Mouse (Mus musculus): ENCODE measurements around the gene Snai1.

Snai1 gene

GRCm38 (mm10) chr2:167539536-167540476, 1.8 kb downstream of the Snai1 start:
- no peak for TF ChIP-seq GATA4 (IDR thresholded peaks at IDR 0.05; ENCODE audit: insufficient replicate concordance, low read length)

- no peak for TF ChIP-seq GATA4 (IDR thresholded peaks at IDR 0.05; ENCODE audit: insufficient replicate concordance, low read length)
Observed at GRCm38 (mm10) chr2:167540477-167541110, 2.6 kb downstream of the Snai1 start.

- TF ChIP-seq GATA4 (IDR thresholded peaks at IDR 0.05; ENCODE audit: insufficient replicate concordance, low read length): no peak
Observed at GRCm38 (mm10) chr2:167541324-167541723, 3.3 kb downstream of the Snai1 start.

GRCm38 (mm10) chr2:167541761-167542160, 3.8 kb downstream of the Snai1 start:
- TF ChIP-seq GATA4 (IDR thresholded peaks at IDR 0.05; ENCODE audit: insufficient replicate concordance, low read length): no peak

GRCm38 (mm10) chr2:167542361-167542760, 4.4 kb downstream of the Snai1 start:
- no peak for TF ChIP-seq GATA4 (IDR thresholded peaks at IDR 0.05; ENCODE audit: insufficient replicate concordance, low read length)

GRCm38 (mm10) chr2:167543121-167544003, 5.4 kb downstream of the Snai1 start:
- TF ChIP-seq GATA4 (IDR thresholded peaks at IDR 0.05; ENCODE audit: insufficient replicate concordance, low read length): no peak; the same call in 1 of the 2 replicates

GRCm38 (mm10) chr2:167544004-167544356, 6.0 kb downstream of the Snai1 start:
- no peak for TF ChIP-seq GATA4 (IDR thresholded peaks at IDR 0.05; ENCODE audit: insufficient replicate concordance, low read length)

- no peak for TF ChIP-seq GATA4 (IDR thresholded peaks at IDR 0.05; ENCODE audit: insufficient replicate concordance, low read length)
Observed at GRCm38 (mm10) chr2:167544456-167544855, 6.5 kb downstream of the Snai1 start.

GRCm38 (mm10) chr2:167546447-167547195, 8.6 kb downstream of the Snai1 start:
- no peak for TF ChIP-seq GATA4 (IDR thresholded peaks at IDR 0.05; ENCODE audit: insufficient replicate concordance, low read length)

- no peak for TF ChIP-seq GATA4 (IDR thresholded peaks at IDR 0.05; ENCODE audit: insufficient replicate concordance, low read length)
Observed at GRCm38 (mm10) chr2:167547444-167547843, 9.4 kb downstream of the Snai1 start.

GRCm38 (mm10) chr2:167548961-167549360, 11.0 kb downstream of the Snai1 start:
- no peak for TF ChIP-seq GATA4 (IDR thresholded peaks at IDR 0.05; ENCODE audit: insufficient replicate concordance, low read length)

- no peak for TF ChIP-seq GATA4 (IDR thresholded peaks at IDR 0.05; ENCODE audit: insufficient replicate concordance, low read length)
Observed at GRCm38 (mm10) chr2:167550341-167550854, 12.4 kb downstream of the Snai1 start.

- TF ChIP-seq GATA4 (IDR thresholded peaks at IDR 0.05; ENCODE audit: insufficient replicate concordance, low read length): no peak
Observed at GRCm38 (mm10) chr2:167551342-167551920, 13.4 kb downstream of the Snai1 start.

GRCm38 (mm10) chr2:167552292-167552691, 14.3 kb downstream of the Snai1 start:
- no peak for TF ChIP-seq GATA4 (IDR thresholded peaks at IDR 0.05; ENCODE audit: insufficient replicate concordance, low read length)

All from liver, adult (tissue).